Comparison of ENCODE assay signal across 22 mouse cellular contexts in genomic region chr14:112230461-112230860, GRCm38 (mm10).
"Had no signal": no experiment of that assay in that cellular context is flagged by ENCODE, and none has a peak within 500 bp of the region (broad histone marks: within the 10 kb centered on the region; RNA-seq: fewer than 3 reads in every experiment).

No protein-coding gene starts in this region.

- ATAC-seq: liver, postnatal 0 days; lung, postnatal 0 days; midbrain, embryonic 16.5 days had no signal

- H3K9ac ChIP-seq: kidney, embryonic 15.5 days; limb, embryonic 12.5 days; limb, embryonic 15.5 days; liver, embryonic 14.5 days; liver, postnatal 0 days; lung, embryonic 14.5 days; midbrain, embryonic 12.5 days had no signal

- H3K4me2 ChIP-seq: kidney, embryonic 15.5 days; limb, embryonic 12.5 days; limb, embryonic 15.5 days; liver, embryonic 11.5 days; lung, embryonic 14.5 days; midbrain, embryonic 12.5 days had no signal

- H3K27ac ChIP-seq: kidney, embryonic 15.5 days; limb, embryonic 12.5 days; limb, embryonic 15.5 days; liver, embryonic 14.5 days; macrophage; midbrain, embryonic 12.5 days; stomach, postnatal 0 days had no signal

- H3K27me3 ChIP-seq: kidney, embryonic 15.5 days; limb, embryonic 12.5 days; limb, embryonic 15.5 days; midbrain, embryonic 12.5 days had no signal

- H3K36me3 ChIP-seq: kidney, embryonic 15.5 days; limb, embryonic 12.5 days; limb, embryonic 15.5 days; midbrain, embryonic 12.5 days had no signal

- H3K9me3 ChIP-seq: kidney, embryonic 15.5 days; limb, embryonic 12.5 days; limb, embryonic 15.5 days; midbrain, embryonic 12.5 days had no signal

- H3K4me3 ChIP-seq: kidney, embryonic 15.5 days; limb, embryonic 12.5 days; limb, embryonic 15.5 days; midbrain, embryonic 12.5 days had no signal

- DNase-seq: kidney, adult 2 months; kidney, postnatal 10 days; kidney, postnatal 36 days; left cerebral cortex, postnatal 4 days; liver, postnatal 0 days; lung, embryonic 14.5 days; right cerebral cortex, adult 18-20 months; right cerebral cortex, postnatal 14 days; right cerebral cortex, postnatal 4 days; thymus, adult 2 months; thymus, postnatal 14 days; thymus, postnatal 4 days had no signal

- H3K4me1 ChIP-seq: kidney, embryonic 15.5 days; limb, embryonic 12.5 days; limb, embryonic 15.5 days; midbrain, embryonic 12.5 days had no signal
